Mouse (Mus musculus): ENCODE measurements around the gene St3gal3. TPM values are rescaled to one million over a fixed set of nuclear protein-coding genes. Genes with fewer than 3 reads are reported as not detected.

St3gal3 gene
- polyA plus RNA-seq, 1 experiment from 2014 or later: 10.8 TPM

GRCm38 (mm10) chr4:117995461-117995860, 139.3 kb downstream of the St3gal3 start:
- no peaks in the 10 kb centered on the region; the same call in 1 of the 2 replicates for H3K27me3 ChIP-seq (ENCODE audit: insufficient read depth, poor library complexity, severe bottlenecking)
- no peaks in the 10 kb centered on the region for H3K9me3 ChIP-seq
- H3K27ac ChIP-seq: no peak overlapping the region
- DNase-seq (ENCODE audit: low spot score): no peak
- H3K36me3 ChIP-seq: no peaks in the 10 kb centered on the region
- peaks cover 34% of the 10 kb centered on the region for H3K4me1 ChIP-seq (replicated peaks)
- 86% methylated on average over 1 of the region's 1 CpGs for WGBS
- no peak overlapping the region for H3K4me3 ChIP-seq

DNA sequence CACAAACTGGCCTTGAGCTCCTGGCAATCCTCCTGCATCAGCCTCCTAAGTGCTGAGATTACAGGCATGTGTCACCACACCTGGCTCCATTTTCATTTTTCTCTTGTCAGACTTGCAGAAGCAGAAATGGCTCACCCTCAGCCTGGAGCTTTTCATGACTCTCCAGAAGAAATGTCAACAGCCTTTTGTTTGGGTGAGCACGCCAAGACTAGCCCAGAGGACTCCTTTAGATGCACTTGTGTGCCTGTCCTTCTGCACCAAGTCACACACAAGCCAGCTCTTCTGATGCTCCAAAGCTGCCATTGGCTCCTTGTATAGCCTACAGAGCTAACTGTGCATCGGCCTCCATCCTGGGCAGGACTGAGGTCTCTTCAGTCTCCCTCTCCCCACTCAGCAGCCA, 141.3 kb downstream of the St3gal3 start:
- H3K27ac ChIP-seq: no peak overlapping the region
- no peaks in the 10 kb centered on the region; the same call in 1 of the 2 replicates for H3K27me3 ChIP-seq (ENCODE audit: insufficient read depth, poor library complexity, severe bottlenecking)
- WGBS: 79% methylated on average over 2 of the region's 2 CpGs
- no peaks in the 10 kb centered on the region for H3K9me3 ChIP-seq
- H3K4me3 ChIP-seq: no peak overlapping the region
- H3K36me3 ChIP-seq: no peaks in the 10 kb centered on the region
- DNase-seq (ENCODE audit: low spot score): no peak
- peaks cover 22% of the 10 kb centered on the region for H3K4me1 ChIP-seq (replicated peaks)

DNA sequence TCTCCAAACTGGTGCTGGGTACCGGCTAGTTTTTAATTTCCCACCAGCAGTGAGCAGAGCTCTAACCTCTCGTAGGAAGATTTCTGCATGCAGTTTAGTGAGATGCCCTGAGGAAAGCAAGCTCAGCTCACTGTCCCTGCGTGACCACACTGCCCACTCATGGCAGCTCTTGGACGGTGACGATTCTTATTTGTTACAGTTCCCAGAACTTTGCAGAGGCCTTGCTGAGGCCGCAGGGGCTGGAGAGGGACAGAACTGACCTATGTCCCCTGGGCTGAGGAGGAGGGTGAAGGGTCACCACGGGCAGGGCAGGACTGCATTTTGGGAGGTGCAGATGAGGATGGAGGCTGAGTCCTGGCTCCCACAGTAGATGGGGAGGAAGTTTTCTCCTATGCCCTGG, 141.8 kb downstream of the St3gal3 start:
- H3K36me3 ChIP-seq: no peaks in the 10 kb centered on the region
- H3K4me3 ChIP-seq: no peak overlapping the region
- H3K27ac ChIP-seq: no peak overlapping the region
- H3K27me3 ChIP-seq (ENCODE audit: insufficient read depth, poor library complexity, severe bottlenecking): no peaks in the 10 kb centered on the region; the same call in 1 of the 2 replicates
- H3K9me3 ChIP-seq: no peaks in the 10 kb centered on the region
- no peak for DNase-seq (ENCODE audit: low spot score)
- H3K4me1 ChIP-seq (replicated peaks): peaks cover 18% of the 10 kb centered on the region
- whole genome bisulfite sequencing: 63% methylated on average over 7 of the region's 7 CpGs

DNA sequence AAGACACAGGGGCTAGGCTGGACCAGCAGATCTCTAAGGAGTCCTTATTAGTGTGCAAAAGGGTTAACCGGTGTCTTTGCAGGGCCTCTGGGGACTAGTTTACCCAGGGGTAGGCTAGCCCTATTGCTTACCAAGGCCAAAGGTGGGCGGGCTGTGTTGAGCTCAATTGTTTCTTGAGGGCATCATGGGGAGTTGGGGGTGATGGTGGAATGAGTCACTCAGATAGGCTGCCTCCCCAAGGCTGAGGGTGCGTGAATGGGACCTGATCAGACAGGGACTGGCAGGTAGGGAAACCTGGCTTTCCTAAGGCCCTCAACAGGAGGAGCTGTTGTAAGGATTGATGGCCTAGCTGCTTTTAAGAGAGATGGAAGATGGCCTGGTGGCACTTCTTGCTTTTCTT, 142.7 kb downstream of the St3gal3 start:
- no peak overlapping the region for H3K4me3 ChIP-seq
- peaks cover 10% of the 10 kb centered on the region for H3K4me1 ChIP-seq (replicated peaks)
- no peaks in the 10 kb centered on the region for H3K36me3 ChIP-seq
- no peak overlapping the region for H3K27ac ChIP-seq
- no peak for DNase-seq (ENCODE audit: low spot score)
- no peaks in the 10 kb centered on the region for H3K27me3 ChIP-seq (ENCODE audit: insufficient read depth, poor library complexity, severe bottlenecking)
- H3K9me3 ChIP-seq: no peaks in the 10 kb centered on the region
- 81% methylated on average over 3 of the region's 3 CpGs for WGBS

- H3K9me3 ChIP-seq: no peaks in the 10 kb centered on the region
- no peak for DNase-seq (ENCODE audit: low spot score)
- WGBS: 90% methylated on average over 8 of the region's 8 CpGs
- H3K27me3 ChIP-seq (ENCODE audit: insufficient read depth, poor library complexity, severe bottlenecking): no peaks in the 10 kb centered on the region
- H3K36me3 ChIP-seq: no peaks in the 10 kb centered on the region
- no peak overlapping the region for H3K4me3 ChIP-seq
- no peak overlapping the region for H3K27ac ChIP-seq
- H3K4me1 ChIP-seq (replicated peaks): peaks cover 3% of the 10 kb centered on the region; the same call in 1 of the 2 replicates
Observed at GRCm38 (mm10) chr4:117991055-117991627, 143.6 kb downstream of the St3gal3 start.

GRCm38 (mm10) chr4:117990571-117990970, 144.1 kb downstream of the St3gal3 start:
- Histone ChIP-seq H3K4me1 (replicated peaks) (peaks cover 3% of the 10 kb centered on the region; the same call in 1 of the 2 replicates), H3K27me3 (ENCODE audit: insufficient read depth, poor library complexity, severe bottlenecking) (no peaks in the 10 kb centered on the region), H3K27ac (no peak overlapping the region), H3K4me3 (no peak overlapping the region), H3K9me3 (no peaks in the 10 kb centered on the region), H3K36me3 (no peaks in the 10 kb centered on the region)
- no peak for DNase-seq (ENCODE audit: low spot score)
- 75% methylated on average over 3 of the region's 3 CpGs for WGBS

DNA sequence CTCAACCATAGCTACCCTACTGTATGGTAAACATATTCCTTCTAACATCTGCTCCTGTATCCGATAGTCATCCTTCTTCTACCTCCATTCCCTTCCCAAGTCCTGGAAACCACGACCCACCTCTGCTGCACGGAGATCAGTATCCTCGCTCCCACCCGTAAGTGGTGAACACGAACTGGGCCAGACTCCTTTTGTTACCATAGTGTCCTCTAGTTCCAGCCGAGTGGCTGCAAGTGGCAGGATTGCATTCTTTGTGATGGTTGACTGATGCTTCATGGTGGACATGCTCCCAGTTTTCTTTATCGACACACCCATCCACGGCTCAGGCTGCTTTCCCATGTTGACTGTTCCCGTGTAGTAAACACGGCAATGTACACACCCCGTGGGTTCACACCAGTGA, 144.9 kb downstream of the St3gal3 start:
- peaks cover 3% of the 10 kb centered on the region; the same call in 1 of the 2 replicates for H3K4me1 ChIP-seq (replicated peaks)
- no peak for DNase-seq (ENCODE audit: low spot score)
- H3K27me3 ChIP-seq (ENCODE audit: insufficient read depth, poor library complexity, severe bottlenecking): no peaks in the 10 kb centered on the region
- no peaks in the 10 kb centered on the region for H3K9me3 ChIP-seq
- H3K4me3 ChIP-seq: no peak overlapping the region
- WGBS: 75% methylated on average over 12 of the region's 12 CpGs
- H3K36me3 ChIP-seq: 0 out of 2 replicates have a peak, but pooled peaks cover 3% of the 10 kb centered on the region
- no peak overlapping the region for H3K27ac ChIP-seq

DNA sequence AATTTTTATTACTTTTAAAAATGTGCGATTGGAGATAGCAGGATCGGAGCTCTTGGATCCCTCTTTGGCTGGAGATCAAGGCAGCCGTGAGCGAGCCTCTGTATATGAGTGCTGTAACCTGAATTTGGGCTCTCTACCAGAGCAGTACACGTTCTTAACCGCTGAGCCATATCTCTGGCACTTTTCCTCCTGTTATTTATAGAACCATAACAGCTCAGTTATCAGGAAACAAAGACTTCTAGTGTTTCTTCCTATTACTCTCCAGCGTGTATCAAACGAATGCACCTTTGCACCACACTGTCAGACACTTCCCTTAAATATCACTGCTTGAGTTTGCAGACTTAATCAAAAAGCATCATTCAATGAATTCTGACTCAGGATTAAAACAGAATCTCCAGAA, 147.9 kb downstream of the St3gal3 start:
- H3K9me3 ChIP-seq: no peaks in the 10 kb centered on the region
- DNase-seq (ENCODE audit: low spot score): no peak
- 91% methylated on average over 8 of the region's 8 CpGs for WGBS

GRCm38 (mm10) chr4:117984993-117985587, 149.6 kb downstream of the St3gal3 start:
- Histone ChIP-seq H3K9me3 (no peaks in the 10 kb centered on the region), H3K4me1 (replicated peaks) (0 out of 2 replicates have a peak, but pooled peaks cover 4% of the 10 kb centered on the region), H3K36me3 (0 out of 2 replicates have a peak, but pooled peaks cover 3% of the 10 kb centered on the region), H3K27ac (no peak overlapping the region), H3K4me3 (no peak overlapping the region), H3K27me3 (ENCODE audit: insufficient read depth, poor library complexity, severe bottlenecking) (no peaks in the 10 kb centered on the region)
- WGBS: 76% methylated on average over 8 of the region's 8 CpGs
- DNase-seq (ENCODE audit: low spot score): no peak

More for the DNA sequence above, 147.9 kb downstream of the St3gal3 start:
- 0 out of 2 replicates have a peak, but pooled peaks cover 4% of the 10 kb centered on the region for H3K4me1 ChIP-seq (replicated peaks)
- H3K27ac ChIP-seq: no peak overlapping the region
- H3K36me3 ChIP-seq: 0 out of 2 replicates have a peak, but pooled peaks cover 3% of the 10 kb centered on the region
- no peak overlapping the region for H3K4me3 ChIP-seq
- H3K27me3 ChIP-seq (ENCODE audit: insufficient read depth, poor library complexity, severe bottlenecking): no peaks in the 10 kb centered on the region

- H3K36me3 ChIP-seq: 0 out of 2 replicates have a peak, but pooled peaks cover 3% of the 10 kb centered on the region
- no peak overlapping the region for H3K27ac ChIP-seq
- H3K4me3 ChIP-seq: no peak overlapping the region
- 95% methylated on average over 3 of the region's 3 CpGs for WGBS
- H3K27me3 ChIP-seq (ENCODE audit: insufficient read depth, poor library complexity, severe bottlenecking): no peaks in the 10 kb centered on the region
- DNase-seq (ENCODE audit: low spot score): no peak
- H3K9me3 ChIP-seq: no peaks in the 10 kb centered on the region
- 0 out of 2 replicates have a peak, but pooled peaks cover 4% of the 10 kb centered on the region for H3K4me1 ChIP-seq (replicated peaks)
Observed at GRCm38 (mm10) chr4:117984206-117984605, 150.5 kb downstream of the St3gal3 start.

- H3K4me1 ChIP-seq (replicated peaks): peaks cover 10% of the 10 kb centered on the region
- 79% methylated on average over 7 of the region's 7 CpGs for whole genome bisulfite sequencing
- H3K36me3 ChIP-seq: 0 out of 2 replicates have a peak, but pooled peaks cover 3% of the 10 kb centered on the region
- H3K9me3 ChIP-seq: no peaks in the 10 kb centered on the region
- no peaks in the 10 kb centered on the region for H3K27me3 ChIP-seq (ENCODE audit: insufficient read depth, poor library complexity, severe bottlenecking)
- H3K4me3 ChIP-seq: no peak overlapping the region
- no peak overlapping the region for H3K27ac ChIP-seq
- DNase-seq (ENCODE audit: low spot score): no peak
Observed at GRCm38 (mm10) chr4:117982706-117983105, 152.0 kb downstream of the St3gal3 start.

DNA sequence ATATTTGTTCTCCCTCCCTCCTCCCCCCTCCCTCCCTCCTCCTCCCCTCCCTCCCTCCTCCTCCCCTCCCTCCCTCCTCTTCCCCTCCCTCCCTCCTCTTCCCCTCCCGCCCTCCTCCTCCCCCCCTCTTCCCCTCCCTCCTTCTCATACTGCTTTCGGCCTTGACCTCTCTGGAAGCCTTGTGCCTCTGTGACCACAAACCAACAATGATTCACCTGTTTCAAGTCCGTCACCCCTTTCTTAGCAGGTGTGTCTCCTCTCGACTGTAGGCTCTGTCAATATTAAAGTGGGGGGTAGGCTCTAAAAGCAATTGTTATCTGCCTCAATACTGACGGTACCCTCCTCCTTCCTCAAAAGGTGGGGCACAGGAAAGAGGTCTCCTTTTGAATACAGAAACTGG, 153.2 kb downstream of the St3gal3 start:
- Histone ChIP-seq H3K9me3 (no peaks in the 10 kb centered on the region), H3K27ac (no peak overlapping the region), H3K4me3 (no peak overlapping the region), H3K36me3 (0 out of 2 replicates have a peak, but pooled peaks cover 3% of the 10 kb centered on the region), H3K4me1 (replicated peaks) (peaks cover 16% of the 10 kb centered on the region), H3K27me3 (ENCODE audit: insufficient read depth, poor library complexity, severe bottlenecking) (no peaks in the 10 kb centered on the region)
- 83% methylated on average over 4 of the region's 5 CpGs for WGBS
- DNase-seq (ENCODE audit: low spot score): no peak

- no peaks in the 10 kb centered on the region for H3K27me3 ChIP-seq (ENCODE audit: insufficient read depth, poor library complexity, severe bottlenecking)
- DNase-seq (ENCODE audit: low spot score): no peak
- 92% methylated on average over 4 of the region's 4 CpGs for WGBS
- no peak overlapping the region for H3K27ac ChIP-seq
- H3K4me1 ChIP-seq (replicated peaks): peaks cover 16% of the 10 kb centered on the region
- H3K9me3 ChIP-seq: no peaks in the 10 kb centered on the region
- no peak overlapping the region for H3K4me3 ChIP-seq
- 0 out of 2 replicates have a peak, but pooled peaks cover 3% of the 10 kb centered on the region for H3K36me3 ChIP-seq
Observed at GRCm38 (mm10) chr4:117980161-117980560, 154.6 kb downstream of the St3gal3 start.

All from hindbrain, embryonic 10.5 days (tissue).